Mouse (Mus musculus): ENCODE data around the gene Mpi. TPM values are rescaled to one million over a fixed set of nuclear protein-coding genes. Genes with fewer than 3 reads are reported as not detected.
A peak's percentile ranks its signal among the peaks of the same experiment; 100 is the strongest.

Mpi gene
- polyA plus RNA-seq, 1 experiment from 2014 or later = 75.4 TPM

DNA sequence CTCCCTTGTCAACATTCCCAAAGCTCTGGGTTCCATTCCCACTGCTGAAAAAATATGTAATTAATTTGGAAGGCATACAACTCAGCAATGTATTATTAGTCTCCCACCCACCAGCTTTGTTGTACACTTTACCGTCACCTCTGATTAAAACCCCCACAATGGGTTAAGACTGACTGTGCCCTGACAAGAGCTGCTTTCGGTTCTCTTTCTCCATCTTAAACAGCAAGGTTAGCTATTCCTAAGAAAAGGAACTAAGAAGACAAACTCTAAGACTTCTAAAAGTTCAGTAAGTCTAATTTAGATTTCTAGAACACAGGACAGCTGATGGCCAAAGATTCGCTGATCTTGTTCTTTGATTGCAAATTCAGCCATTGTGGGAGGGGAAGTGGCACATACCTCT is 4.7 kb upstream of the Mpi start:
- Histone ChIP-seq H3K36me3 (ENCODE audit: control insufficient read depth, insufficient read depth, low read length) (no peaks in the 10 kb centered on the region), H3K9me3 (replicated peaks; ENCODE audit: control insufficient read depth, low read length, poor library complexity, severe bottlenecking) (no peaks in the 10 kb centered on the region), H3K4me2 (ENCODE audit: low read length) (no peak overlapping the region), H3K9ac (ENCODE audit: low read depth, low read length) (no peak overlapping the region), H3K4me3 (ENCODE audit: low read depth, low read length) (no peak overlapping the region), H3K4me1 (ENCODE audit: control insufficient read depth, insufficient read depth, low read length) (peaks cover 15% of the 10 kb centered on the region), H3K27ac (ENCODE audit: low read length) (no peak overlapping the region), H3K27me3 (ENCODE audit: control insufficient read depth, insufficient read depth, low read depth, low read length) (no peaks in the 10 kb centered on the region)
- no peak for ATAC-seq
- WGBS = 77% methylated on average over 3 of the region's 3 CpGs

DNA sequence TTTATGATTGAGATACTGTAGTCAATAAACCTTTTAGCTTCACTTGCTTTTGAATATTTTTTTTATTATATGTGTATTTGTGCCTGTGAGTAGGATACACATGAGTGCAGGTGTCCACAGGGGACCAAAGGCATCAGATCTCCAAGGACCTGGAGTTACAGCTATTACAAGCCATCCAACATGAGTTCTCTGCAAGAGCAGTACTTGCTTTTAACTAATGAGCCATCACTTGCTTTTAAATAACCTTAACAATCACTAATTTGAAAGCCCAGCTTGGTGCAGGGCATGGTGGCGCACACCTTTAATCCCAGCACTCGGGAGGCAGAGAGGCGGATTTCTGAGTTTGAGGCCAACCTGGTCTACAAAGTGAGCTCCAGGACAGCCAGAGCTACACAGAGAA is 2.2 kb upstream of the Mpi start:
- H3K27me3 ChIP-seq (ENCODE audit: control insufficient read depth, insufficient read depth, low read depth, low read length) = no peaks in the 10 kb centered on the region
- ATAC-seq = no peak
- H3K4me2 ChIP-seq (ENCODE audit: low read length) = no peak overlapping the region
- 0 out of 2 replicates have a peak, but pooled peaks cover 2% of the 10 kb centered on the region for H3K36me3 ChIP-seq (ENCODE audit: control insufficient read depth, insufficient read depth, low read length)
- peaks cover 7% of the 10 kb centered on the region for H3K4me1 ChIP-seq (ENCODE audit: control insufficient read depth, insufficient read depth, low read length)
- H3K9me3 ChIP-seq (replicated peaks; ENCODE audit: control insufficient read depth, low read length, poor library complexity, severe bottlenecking) = no peaks in the 10 kb centered on the region
- no peak overlapping the region for H3K27ac ChIP-seq (ENCODE audit: low read length)
- no peak overlapping the region for H3K9ac ChIP-seq (ENCODE audit: low read depth, low read length)
- 42% methylated on average over 3 of the region's 3 CpGs for WGBS
- H3K4me3 ChIP-seq (ENCODE audit: low read depth, low read length) = no peak overlapping the region

DNA sequence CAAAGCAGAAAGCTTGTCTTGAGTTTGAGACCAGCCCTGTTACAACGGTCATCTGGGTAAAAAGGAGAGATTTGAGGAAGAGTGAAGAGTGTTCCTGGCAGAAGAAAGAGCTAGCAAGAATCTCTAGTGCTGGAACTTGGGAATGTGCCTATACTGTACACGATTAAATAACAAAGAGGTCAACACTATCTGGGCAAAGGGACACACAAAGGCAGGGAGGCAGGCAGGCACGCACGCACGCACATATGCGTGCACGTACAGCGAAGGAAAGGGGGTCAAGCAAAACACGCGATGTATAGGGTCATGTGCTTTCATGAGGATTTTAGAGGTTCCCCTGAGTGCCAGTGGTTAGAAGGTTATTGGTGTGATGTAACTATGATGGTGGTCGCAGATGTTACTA is 556 bp upstream of the Mpi start:
- Histone ChIP-seq H3K9ac (ENCODE audit: low read depth, low read length) (no peak overlapping the region), H3K4me2 (ENCODE audit: low read length) (no peak overlapping the region), H3K27me3 (ENCODE audit: control insufficient read depth, insufficient read depth, low read depth, low read length) (no peaks in the 10 kb centered on the region), H3K4me3 (ENCODE audit: low read depth, low read length) (no peak overlapping the region), H3K36me3 (ENCODE audit: control insufficient read depth, insufficient read depth, low read length) (0 out of 2 replicates have a peak, but pooled peaks cover 2% of the 10 kb centered on the region), H3K27ac (ENCODE audit: low read length) (no peak overlapping the region), H3K4me1 (ENCODE audit: control insufficient read depth, insufficient read depth, low read length) (peaks cover 7% of the 10 kb centered on the region), H3K9me3 (replicated peaks; ENCODE audit: control insufficient read depth, low read length, poor library complexity, severe bottlenecking) (no peaks in the 10 kb centered on the region)
- 69% methylated on average over 11 of the region's 11 CpGs for WGBS
- ATAC-seq = peak; percentile 22; the same call in 1 of the 2 replicates

DNA sequence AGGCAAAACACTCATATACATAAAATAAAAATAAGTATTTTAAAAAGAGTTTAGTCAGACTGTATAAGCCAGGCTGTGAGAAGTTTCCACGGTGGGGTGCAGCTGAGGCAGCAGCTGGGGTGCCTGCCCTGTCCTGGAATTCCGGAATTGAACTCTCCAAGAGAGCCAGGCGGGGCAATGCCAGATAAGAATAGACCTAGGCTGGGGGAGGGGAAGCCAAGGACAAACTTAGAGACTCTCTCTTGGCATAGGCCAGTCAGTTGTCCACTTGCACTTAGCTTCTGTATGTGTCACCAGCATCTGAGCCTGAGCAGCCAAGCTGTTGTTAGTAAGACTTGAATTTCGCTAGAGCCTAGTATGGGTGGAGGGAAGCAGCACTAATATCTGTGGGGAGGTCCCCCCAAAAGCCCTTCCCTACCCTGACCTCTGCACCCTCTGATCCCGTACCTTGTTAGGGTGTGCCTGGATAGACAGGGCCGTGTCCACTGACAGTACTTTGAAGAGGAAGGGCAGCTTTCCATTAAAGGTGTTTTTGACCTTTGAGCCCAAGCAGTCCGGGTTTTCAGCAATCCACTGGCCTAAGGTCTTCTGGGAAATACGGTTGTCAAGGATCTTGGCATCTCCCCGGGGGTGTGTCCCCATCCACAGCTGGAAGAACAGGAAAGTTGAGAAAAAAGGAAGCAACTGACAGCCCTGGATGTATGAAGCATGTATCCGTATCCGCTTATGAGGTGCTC is 2.3 kb downstream of the Mpi start:
- Histone ChIP-seq H3K9ac (ENCODE audit: low read depth, low read length) (no peak overlapping the region), H3K4me2 (ENCODE audit: low read length) (no peak overlapping the region), H3K4me1 (ENCODE audit: control insufficient read depth, insufficient read depth, low read length) (peaks cover 7% of the 10 kb centered on the region), H3K27me3 (ENCODE audit: control insufficient read depth, insufficient read depth, low read depth, low read length) (no peaks in the 10 kb centered on the region), H3K9me3 (replicated peaks; ENCODE audit: control insufficient read depth, low read length, poor library complexity, severe bottlenecking) (no peaks in the 10 kb centered on the region), H3K36me3 (ENCODE audit: control insufficient read depth, insufficient read depth, low read length) (peaks cover 2% of the 10 kb centered on the region; the same call in 1 of the 2 replicates), H3K27ac (ENCODE audit: low read length) (no peak overlapping the region), H3K4me3 (ENCODE audit: low read depth, low read length) (no peak overlapping the region)
- 93% methylated on average over 11 of the region's 11 CpGs for WGBS
- no peak for ATAC-seq

DNA sequence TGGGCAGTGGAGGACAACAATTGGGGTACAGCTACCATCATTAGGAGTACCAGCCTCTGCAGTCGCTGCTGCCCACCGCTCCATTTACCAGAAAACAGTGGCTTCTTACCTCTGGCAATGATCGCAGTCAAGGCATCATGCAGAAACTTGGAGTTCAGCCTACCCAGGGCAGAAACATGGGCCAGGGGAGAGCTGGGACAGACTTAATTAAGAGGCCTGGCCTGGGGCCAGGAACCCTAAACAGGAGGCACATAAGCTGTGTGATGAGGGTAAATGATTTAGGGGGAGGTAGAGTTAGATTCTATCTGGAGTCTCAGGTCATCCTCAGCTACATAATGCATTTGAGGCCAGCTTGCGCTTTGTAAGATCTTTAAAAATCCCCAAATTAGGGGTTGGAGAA is 3.4 kb downstream of the Mpi start:
- H3K4me2 ChIP-seq (ENCODE audit: low read length) = no peak overlapping the region
- ATAC-seq = no peak
- no peak overlapping the region for H3K4me3 ChIP-seq (ENCODE audit: low read depth, low read length)
- H3K36me3 ChIP-seq (ENCODE audit: control insufficient read depth, insufficient read depth, low read length) = peaks cover 7% of the 10 kb centered on the region
- peaks cover 7% of the 10 kb centered on the region for H3K4me1 ChIP-seq (ENCODE audit: control insufficient read depth, insufficient read depth, low read length)
- WGBS = 92% methylated on average over 4 of the region's 4 CpGs
- no peak overlapping the region for H3K9ac ChIP-seq (ENCODE audit: low read depth, low read length)
- H3K9me3 ChIP-seq (replicated peaks; ENCODE audit: control insufficient read depth, low read length, poor library complexity, severe bottlenecking) = no peaks in the 10 kb centered on the region
- no peak overlapping the region for H3K27ac ChIP-seq (ENCODE audit: low read length)
- no peaks in the 10 kb centered on the region for H3K27me3 ChIP-seq (ENCODE audit: control insufficient read depth, insufficient read depth, low read depth, low read length)

DNA sequence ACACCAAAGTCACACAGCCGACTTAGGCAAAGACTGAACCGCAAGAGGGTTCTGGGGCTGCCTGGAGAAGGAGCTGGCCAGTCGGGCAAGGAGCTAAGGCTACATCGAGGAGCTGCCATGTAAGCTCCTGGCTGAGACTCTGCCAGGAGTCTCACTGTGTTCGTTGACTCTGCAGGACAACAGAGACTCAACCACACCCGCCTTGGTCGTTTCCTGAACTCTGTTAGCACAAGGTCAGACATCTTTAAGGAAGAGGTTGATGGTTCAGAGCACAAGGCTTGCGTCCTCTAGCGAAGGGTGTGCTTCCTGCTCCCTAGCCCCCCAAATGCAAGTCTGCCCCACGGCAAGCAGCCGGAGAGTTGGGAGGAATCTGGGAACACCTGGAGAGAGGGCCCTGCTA is 4.7 kb downstream of the Mpi start:
- Histone ChIP-seq H3K4me1 (ENCODE audit: control insufficient read depth, insufficient read depth, low read length) (peaks cover 7% of the 10 kb centered on the region), H3K4me3 (ENCODE audit: low read depth, low read length) (no peak overlapping the region), H3K9me3 (replicated peaks; ENCODE audit: control insufficient read depth, low read length, poor library complexity, severe bottlenecking) (no peaks in the 10 kb centered on the region), H3K27me3 (ENCODE audit: control insufficient read depth, insufficient read depth, low read depth, low read length) (no peaks in the 10 kb centered on the region), H3K27ac (ENCODE audit: low read length) (no peak overlapping the region), H3K4me2 (ENCODE audit: low read length) (no peak overlapping the region), H3K9ac (ENCODE audit: low read depth, low read length) (no peak overlapping the region), H3K36me3 (ENCODE audit: control insufficient read depth, insufficient read depth, low read length) (peaks cover 11% of the 10 kb centered on the region)
- ATAC-seq = no peak
- 94% methylated on average over 11 of the region's 11 CpGs for WGBS

DNA sequence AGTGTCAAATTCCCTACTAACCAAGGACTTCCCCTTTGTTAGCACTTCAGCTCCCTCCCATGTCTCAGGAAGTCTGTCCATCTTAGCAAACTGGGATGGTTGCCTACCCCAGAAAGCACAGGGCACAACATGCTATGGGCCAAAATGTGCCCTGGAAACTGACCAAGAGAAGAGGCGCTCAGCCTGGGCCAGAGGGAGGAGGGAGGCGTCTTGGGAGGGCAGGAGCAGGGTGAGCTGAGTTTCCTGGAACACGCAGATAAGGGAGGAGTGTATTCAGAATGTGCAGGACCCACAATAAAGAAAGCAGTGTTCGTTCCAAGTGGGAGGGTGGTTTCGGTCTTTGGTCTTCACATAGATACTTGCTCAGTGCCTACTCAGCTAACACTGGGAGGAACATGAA is 5.3 kb downstream of the Mpi start:
- no peak overlapping the region for H3K4me2 ChIP-seq (ENCODE audit: low read length)
- no peak overlapping the region for H3K4me3 ChIP-seq (ENCODE audit: low read depth, low read length)
- 80% methylated on average over 5 of the region's 5 CpGs for WGBS
- H3K27ac ChIP-seq (ENCODE audit: low read length) = no peak overlapping the region
- ATAC-seq = no peak
- H3K36me3 ChIP-seq (ENCODE audit: control insufficient read depth, insufficient read depth, low read length) = peaks cover 16% of the 10 kb centered on the region
- no peak overlapping the region for H3K9ac ChIP-seq (ENCODE audit: low read depth, low read length)
- no peaks in the 10 kb centered on the region for H3K27me3 ChIP-seq (ENCODE audit: control insufficient read depth, insufficient read depth, low read depth, low read length)
- H3K9me3 ChIP-seq (replicated peaks; ENCODE audit: control insufficient read depth, low read length, poor library complexity, severe bottlenecking) = no peaks in the 10 kb centered on the region
- peaks cover 7% of the 10 kb centered on the region for H3K4me1 ChIP-seq (ENCODE audit: control insufficient read depth, insufficient read depth, low read length)

DNA sequence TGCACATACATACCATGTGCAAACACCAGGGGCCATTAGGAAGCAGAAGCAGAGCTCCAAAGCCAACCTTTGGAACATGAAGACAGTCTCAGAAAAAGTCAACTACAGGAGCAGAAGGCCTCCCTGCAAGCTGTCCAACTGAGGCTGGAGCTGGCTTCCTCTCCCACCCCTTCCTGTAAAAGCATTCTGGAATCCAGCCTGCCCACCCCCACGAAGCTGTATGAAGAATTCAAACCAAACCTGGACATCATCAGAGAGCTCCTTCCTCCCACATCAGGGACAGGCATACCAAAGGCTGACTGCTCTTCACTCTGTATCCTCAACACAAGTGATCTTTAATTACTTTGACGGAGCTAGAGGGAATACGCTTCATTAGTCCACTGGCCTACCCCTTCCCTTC is 8.6 kb downstream of the Mpi start:
- Histone ChIP-seq H3K27me3 (ENCODE audit: control insufficient read depth, insufficient read depth, low read depth, low read length) (no peaks in the 10 kb centered on the region), H3K36me3 (ENCODE audit: control insufficient read depth, insufficient read depth, low read length) (peaks cover 25% of the 10 kb centered on the region), H3K4me2 (ENCODE audit: low read length) (no peak overlapping the region), H3K27ac (ENCODE audit: low read length) (no peak overlapping the region), H3K9ac (ENCODE audit: low read depth, low read length) (no peak overlapping the region), H3K9me3 (replicated peaks; ENCODE audit: control insufficient read depth, low read length, poor library complexity, severe bottlenecking) (no peaks in the 10 kb centered on the region), H3K4me1 (ENCODE audit: control insufficient read depth, insufficient read depth, low read length) (peaks cover 4% of the 10 kb centered on the region), H3K4me3 (ENCODE audit: low read depth, low read length) (no peak overlapping the region)
- WGBS = 86% methylated on average over 3 of the region's 3 CpGs
- no peak for ATAC-seq

DNA sequence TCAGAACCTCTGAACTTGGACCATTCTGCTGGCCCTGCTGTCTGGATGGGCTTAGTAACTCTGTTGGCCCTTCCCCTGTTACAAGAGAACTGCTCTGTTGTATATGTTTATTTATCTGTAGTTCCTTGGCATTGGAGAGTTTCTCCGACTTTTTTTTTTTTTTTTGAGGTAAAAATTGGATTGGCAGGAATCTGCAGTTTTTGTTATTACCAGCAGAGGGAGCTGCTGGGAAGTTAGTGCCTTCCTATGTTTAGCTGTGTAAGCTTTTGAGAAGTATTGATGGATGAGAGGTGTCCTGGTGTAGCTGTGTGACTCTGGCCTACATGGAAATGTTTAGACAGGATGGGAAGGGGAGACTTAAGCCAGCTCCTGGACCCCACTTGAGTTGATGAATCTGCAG is 11.3 kb downstream of the Mpi start:
- Histone ChIP-seq H3K4me2 (ENCODE audit: low read length) (no peak overlapping the region), H3K9me3 (replicated peaks; ENCODE audit: control insufficient read depth, low read length, poor library complexity, severe bottlenecking) (no peaks in the 10 kb centered on the region), H3K4me1 (ENCODE audit: control insufficient read depth, insufficient read depth, low read length) (peaks cover 17% of the 10 kb centered on the region), H3K27me3 (ENCODE audit: control insufficient read depth, insufficient read depth, low read depth, low read length) (no peaks in the 10 kb centered on the region), H3K36me3 (ENCODE audit: control insufficient read depth, insufficient read depth, low read length) (peaks cover 25% of the 10 kb centered on the region), H3K4me3 (ENCODE audit: low read depth, low read length) (no peak overlapping the region), H3K27ac (ENCODE audit: low read length) (no peak overlapping the region), H3K9ac (ENCODE audit: low read depth, low read length) (no peak overlapping the region)
- ATAC-seq = no peak
- WGBS = 5% methylated on average over 1 of the region's 1 CpGs
